Mouse (Mus musculus) erythroblast, embryonic 14.5 days (primary cell): ENCODE data around the gene Pdilt.

Experiments used
- GATA1 ChIP-seq: IDR thresholded peaks from 2 replicates; pipeline ENCODE4 v1.6.1; 2012; ENCODE audit warnings: low read length, inconsistent platforms, mixed read lengths
- TAL1 ChIP-seq: IDR thresholded peaks from 3 replicates; pipeline ENCODE4 v1.6.1; 2012; ENCODE audit warnings: low read length, inconsistent platforms, mixed read lengths

GRCm38 (mm10) chr7:119479256-119479655, 44.0 kb downstream of the Pdilt start, which contains the start of gene Umod:
- TF ChIP-seq GATA1: no peak
- TF ChIP-seq TAL1: no peak
